Mouse (Mus musculus) spleen, postnatal 36 days (tissue): ENCODE data around the gene Dclk2.

ENCODE experiments used
- DNase-seq, 2 experiments: peaks; one replicate each; pipeline ENCODE4 v3.0.0; 2022; ENCODE audit warnings: low spot score in 2 of 2, mixed read lengths in 1 of 2

The Dclk2 gene

DNA sequence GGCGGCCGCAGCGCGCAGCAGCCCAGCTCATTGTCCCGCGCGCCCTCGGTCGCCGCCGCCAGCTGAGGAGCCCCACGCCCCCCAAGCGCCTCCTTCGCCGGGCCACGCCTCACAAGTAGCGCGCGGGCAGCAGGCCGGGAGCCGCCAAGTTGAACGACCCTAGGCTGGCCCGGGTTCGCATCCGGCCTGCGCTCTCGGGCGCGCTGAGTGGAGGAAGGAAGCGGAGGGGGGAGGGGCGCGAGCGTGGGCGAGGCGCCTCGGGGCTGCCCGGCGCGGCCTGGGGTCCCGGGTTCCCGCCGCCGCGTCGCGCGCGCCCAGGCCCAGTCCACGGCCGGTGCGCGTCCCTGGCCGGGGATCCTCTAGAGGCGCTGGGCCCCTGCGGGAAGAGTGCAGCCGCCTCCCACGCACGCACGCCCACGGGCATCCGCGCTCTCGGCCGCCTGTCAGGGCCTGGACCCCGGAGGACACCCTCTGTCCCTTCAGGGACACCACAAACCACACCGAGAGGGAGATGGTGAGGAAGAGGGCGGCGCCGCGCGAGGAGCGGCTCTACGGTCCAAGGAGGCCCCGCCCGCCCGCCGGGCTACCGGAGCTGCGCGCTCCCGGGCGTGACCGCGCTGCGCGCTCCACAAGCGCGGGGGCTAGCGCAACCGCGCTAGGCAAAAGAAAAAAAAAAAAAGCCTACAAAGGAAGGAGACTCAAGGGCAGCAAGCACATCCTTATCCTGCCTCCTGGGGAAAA lies at the start of gene Dclk2:
Dclk2 (minus strand) TSS at position 510 of the 741 bp plus-strand sequence.
- DNase-seq = peak; percentile 87 to 88

DNA sequence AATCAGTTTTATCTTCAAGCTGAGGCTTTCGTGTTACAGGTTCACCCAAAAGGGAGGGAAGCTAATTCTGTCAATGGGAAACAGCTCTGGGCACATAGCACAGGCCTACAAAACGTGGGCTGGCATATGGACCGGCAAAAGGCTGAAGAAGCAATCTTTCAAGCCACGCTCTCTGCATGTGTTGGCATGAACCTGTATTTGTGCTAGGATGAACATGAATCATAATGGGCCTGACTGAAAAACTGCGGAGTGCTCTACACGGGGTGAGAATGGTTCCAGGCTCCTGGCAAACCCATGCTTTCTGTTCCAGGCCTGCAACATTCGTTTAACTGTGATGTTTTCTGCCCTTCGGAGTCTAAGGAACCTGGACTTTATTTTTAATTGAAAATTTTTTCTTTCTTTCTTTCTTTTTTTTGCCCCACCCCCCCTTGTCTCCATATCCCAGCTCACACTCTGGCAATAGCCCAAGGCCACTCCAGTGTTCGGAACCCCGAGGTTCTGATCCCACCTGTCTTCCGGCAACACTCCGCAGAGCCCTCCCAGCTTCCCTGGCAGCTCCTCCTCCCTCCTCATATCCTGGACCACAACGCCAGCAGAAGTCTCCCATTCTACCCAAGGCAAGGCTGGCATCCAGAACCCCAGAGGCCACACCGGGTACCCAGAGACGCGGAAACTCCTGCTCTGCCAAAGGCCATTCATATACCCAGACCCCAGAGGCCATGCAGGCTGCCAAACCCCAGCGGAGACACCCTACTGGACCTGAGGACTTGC lies 42.2 kb upstream of the Dclk2 start:
- DNase-seq = no peak

DNA sequence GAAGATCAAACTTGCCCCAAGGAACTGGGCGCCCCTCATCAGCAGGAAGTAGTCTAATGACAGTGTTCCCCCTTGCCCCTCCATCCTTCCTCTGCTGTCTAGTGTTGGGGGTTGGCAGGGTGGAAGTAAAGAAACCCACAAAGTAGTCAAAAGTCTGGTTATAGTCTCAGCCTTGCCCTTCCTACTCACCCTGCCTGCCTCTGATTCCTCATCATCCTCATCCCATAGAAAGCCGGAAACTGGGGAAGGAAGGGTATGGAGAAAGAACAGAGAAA lies 40.7 kb upstream of the Dclk2 start:
- peak; percentile 17 to 23 for DNase-seq

DNA sequence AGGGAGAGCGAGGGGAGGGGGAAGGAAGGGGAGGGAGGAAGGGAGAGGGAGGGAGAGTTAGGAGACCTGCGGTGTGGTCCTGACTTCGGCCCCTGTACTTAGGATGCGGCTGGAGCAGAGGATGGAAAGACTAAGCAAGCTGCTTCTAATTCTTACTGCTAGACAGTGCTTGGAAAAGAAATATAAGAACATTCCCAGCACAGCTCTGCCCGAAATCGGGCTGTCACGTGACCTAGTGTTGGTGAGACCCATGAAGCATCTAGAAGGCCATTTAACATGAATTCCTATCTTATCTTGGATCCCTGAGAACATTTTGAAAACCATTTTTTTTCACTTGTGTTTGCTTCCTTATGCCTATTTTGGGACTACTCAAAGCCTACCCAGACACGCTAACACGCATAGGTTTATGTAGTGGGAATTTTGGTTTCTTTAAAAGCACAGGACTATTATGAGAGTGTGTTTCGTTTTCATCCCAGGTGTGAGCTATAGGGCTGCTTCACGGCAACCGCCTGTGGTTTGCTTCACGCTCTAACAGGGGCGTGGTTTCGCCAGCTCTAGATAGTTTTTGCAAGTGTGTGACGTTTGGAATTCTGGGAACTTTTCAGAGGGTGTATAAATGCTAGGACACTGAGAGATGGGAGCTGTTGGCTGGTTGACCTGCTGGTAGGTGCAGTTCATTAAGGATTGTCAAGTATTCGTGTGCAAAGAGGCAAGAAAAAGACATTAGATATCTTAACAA lies 40.2 kb upstream of the Dclk2 start:
- DNase-seq = no peak

DNA sequence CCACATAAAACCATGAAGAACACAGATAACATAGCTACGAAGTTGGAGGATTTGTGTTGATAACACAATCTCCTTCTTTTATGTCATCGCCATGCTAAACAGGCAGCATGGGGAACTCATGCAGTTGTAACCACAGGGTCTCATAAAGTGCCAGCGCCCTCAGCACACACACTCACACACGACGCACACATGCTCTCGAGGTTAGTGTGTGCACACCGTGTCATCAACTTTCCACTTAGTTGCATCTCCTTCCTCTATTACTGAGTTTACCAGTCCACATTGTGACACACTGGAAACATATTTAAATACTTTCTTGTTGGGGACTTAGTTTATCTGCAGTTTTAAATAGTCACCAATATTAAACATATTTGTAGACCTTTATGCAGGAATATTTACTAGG lies 38.4 kb upstream of the Dclk2 start:
- DNase-seq = peak; percentile 12 to 17

DNA sequence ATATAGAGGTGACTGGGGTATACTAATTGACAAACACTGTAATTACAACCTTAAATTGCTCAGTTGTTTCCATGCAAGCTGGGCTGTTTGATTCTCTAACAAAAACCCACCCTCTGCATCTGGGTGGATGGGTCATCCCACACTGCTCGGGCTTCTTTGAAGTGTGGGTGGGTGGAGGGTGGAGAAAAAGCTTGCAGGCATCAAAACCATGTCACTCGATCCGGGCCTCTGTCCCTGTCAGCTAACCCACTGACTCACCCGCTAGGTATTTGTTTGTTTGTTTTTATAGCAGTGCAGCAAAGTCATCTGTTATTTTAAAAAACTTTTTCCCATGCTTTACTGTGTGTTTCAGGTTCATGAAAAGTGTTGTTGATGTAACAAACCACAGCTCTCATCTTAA lies 34.7 kb upstream of the Dclk2 start:
- DNase-seq = no peak

DNA sequence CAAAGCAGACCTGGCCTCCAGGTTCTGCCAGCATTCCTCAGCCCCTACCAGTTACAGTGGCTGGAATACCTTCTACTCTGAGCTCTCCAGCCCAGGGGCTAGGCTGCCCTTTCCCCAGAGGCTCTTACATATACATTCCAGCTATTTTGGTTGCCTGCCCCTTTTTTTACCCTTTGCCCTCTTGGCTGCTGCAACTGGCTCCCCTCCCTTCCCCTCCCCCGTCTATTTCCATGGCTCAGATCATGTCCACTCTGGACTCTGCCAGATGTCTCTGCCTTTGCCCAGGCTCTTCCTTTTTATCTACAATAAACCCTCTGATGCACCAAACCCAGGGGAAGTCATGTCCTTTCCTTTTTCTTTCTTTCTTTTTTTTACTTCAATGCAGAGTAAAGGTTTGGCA lies 33.9 kb upstream of the Dclk2 start:
- DNase-seq = no peak

DNA sequence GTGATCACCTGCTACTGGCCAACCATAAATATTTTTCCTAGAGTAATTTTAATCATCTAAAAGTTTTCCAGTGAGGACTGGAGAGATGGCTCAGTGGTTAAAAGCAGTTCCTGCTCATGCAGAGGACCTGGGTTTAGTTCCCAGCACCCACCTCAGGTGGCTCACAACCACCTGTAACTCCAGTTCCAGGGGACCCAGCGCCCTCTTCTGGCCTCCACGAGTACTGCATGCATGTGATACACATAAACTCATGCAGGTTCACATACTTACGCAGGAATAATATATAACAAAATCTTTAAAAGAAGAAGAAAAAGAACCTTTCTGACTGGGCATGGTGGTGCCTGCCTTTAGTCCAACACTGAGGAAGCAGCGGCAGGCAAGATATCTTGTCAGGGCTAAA lies 33.2 kb upstream of the Dclk2 start:
- DNase-seq = no peak

DNA sequence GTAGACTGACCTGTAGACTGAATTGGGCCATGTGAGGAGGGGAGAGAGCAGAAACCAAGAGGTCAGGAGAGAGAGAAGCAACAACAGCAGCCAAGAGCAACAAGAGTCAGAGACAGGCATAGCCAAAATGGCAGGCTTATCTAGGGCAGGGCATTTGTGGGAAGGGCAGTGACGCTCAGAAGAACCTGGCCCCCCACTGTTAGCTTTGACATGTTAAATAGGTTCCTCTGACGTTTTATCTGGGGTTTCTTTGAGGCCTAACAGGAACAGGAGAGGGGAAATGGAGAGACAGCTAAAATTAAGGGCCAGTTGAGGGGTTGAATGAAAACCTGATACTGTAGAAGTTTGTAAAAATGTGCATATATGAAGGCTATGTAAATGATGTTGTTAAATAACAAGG lies 30.0 kb upstream of the Dclk2 start:
- DNase-seq = no peak

DNA sequence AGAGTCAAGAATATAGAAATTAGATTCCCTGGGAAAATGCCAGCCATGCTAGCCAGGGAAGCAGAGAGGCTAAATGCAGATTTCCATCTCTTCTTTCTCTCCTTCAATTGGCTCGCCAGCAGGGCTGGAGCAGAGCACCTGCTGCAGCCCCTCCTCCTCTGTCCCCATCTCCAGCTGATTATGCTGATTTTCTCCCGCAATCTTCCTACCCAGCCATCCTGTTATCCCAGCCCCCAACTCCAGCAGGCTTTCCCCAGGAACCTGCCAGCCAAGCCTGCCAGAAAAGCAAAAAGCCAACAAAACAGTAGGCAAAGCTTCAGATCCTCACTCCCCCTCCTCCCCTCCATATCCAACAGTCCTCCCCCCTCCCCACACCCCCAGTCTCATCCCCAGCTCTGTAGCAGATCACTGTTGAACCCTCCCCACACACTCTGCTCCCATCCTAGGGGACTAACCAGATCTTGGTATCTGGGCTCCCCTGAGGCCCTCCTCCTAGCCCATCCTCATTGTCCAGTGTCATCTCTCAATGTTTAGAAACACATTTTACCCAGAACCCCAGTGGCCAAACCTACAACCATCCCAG lies 15.7 kb upstream of the Dclk2 start:
- DNase-seq = no peak

DNA sequence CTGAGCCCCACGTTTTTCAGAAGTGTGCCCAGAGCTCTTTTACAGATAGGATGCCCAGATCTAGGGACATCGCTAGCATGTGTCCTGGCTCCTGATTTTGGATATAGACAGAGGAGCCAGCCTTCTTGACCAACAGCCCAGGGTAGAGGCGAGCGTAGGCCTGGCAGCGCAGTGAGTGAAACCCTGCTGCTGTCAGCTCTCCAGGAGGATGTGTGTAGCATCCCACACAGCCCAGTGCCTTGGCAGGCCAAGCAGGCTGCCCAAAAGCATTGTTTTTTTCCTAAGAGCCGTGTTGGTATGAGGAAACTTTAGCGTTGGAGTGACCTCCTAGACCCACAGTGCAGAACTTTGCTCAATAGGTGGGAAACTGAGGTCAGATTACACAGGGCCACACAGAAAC lies 12.8 kb upstream of the Dclk2 start:
- no peak for DNase-seq

DNA sequence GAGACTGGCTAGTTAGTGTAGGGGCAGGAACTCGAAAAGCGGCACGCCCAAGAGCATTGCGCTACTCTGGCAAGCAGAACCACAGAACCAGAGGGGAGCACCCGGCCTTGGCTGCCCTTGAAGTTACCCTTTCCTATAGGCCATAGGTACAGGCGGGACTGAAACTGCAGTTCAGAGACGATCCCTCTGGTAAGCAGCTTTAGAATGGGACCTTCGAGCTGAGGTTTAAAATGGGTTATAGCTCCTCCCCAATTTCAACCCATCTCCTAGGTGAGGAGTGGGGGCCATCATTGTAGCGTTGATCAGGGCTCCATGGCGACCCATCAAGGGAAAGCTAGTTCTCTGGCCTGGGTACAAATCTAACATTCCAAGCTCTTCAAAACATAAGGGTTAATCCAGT lies 3.0 kb upstream of the Dclk2 start:
- DNase-seq = no peak

DNA sequence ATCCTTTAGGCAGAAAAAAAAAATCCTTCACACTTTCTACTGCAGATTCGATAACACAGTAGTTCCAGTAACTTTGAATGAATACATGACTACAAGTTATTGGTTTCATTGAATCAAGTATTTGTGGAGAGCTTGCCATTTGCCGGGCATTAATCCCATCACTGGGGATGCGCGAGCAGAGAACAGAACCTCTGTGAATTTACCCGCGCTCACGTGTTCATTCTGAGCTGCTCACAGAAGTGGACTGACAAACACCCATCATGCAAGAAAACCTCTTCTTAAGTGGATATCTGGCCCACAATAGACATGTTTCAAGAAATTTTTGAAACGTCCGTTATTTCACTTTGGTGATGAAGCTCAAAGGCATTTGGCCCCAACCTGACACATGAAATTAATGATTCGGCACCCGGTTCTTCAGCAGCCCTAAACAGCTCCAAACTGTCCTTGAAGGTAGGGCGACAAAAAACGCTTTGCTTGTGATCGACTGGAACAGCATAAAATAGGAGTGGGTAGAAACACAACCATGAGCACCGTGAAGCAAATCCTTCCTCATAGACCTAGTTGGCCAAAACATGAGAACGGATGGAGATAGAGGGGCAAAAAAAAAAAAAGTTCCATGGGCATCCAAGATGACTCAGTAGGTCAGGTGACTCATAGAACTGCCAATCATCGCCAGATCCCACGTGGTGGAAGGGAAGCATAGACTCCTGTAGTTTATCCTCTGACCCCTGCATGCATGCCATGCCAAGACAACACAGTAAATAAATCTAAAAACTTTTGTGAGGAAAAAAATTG lies 726 bp upstream of the Dclk2 start:
- no peak for DNase-seq

DNA sequence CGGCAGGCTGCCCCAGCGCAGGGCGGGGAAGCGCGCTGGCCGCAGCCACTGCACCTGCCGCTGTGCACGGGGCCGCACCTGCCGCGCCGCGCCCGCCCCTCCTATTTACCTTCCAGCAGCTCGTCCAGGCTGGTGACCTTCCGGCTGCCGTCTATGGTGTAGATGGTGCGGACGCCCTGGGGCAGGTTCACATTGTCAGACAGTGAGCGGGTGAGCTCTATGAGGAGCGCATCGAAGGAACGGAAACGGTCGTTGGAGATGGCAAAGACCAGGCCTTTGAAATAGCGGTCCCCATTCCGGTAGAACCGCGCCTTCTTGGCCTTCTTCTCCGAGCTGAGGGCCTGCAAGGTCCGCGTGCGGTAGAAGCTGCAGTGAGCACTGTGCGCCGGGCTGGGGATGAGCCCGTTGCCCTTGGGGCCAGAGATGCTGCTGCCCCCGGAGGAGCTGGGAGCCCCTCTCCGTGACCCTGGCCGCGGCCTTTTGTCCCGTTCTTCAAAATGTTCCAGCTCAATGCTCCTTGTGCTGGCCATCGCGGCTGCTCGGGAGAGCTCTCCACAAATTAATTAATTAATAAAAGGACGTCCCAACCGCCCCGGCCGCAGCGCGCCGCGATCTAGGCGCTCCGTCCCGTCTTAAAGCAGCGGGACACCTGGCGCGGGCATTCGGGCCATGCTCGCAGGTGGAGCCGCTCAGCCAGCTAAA lies 860 bp downstream of the Dclk2 start:
- peak; percentile 19 to 24 for DNase-seq

DNA sequence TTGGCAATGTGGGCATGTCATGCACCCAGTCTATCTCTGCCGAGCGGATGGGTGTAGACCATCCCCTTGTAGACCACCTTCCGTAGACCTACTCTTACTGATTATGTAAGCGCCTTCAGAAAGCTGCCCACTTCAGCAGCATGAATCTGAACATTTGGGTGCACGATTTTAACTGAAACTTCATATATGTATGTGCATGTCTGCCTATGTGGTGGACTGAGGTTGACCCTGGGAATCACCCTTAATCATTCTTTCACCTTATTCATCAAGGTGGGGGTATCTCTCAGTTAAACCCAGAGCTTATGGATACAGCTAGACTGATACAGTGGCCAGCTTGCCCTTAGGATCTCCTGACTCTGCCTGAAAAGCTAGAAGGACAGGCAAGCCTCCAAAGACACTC lies 3.6 kb downstream of the Dclk2 start:
- DNase-seq = no peak

DNA sequence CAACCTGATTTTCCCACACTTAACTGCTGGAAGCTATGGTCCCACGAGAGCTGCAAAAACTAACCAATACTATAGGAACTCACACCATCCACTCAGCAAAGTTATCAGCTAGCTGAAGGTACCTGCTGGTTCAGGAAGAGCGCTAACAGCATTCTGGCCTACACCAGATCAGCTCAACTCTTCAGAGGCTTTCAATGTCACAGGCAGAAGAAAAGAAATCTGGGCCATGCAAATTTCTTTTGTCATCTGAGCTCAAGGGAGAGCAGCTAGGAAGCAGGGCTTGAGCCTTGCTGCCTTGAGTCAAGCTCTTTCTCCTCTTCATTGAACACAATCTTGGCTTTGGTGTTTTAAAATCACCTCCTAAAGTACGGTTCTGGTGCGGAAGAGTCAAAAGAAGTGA lies 4.0 kb downstream of the Dclk2 start:
- DNase-seq = no peak

DNA sequence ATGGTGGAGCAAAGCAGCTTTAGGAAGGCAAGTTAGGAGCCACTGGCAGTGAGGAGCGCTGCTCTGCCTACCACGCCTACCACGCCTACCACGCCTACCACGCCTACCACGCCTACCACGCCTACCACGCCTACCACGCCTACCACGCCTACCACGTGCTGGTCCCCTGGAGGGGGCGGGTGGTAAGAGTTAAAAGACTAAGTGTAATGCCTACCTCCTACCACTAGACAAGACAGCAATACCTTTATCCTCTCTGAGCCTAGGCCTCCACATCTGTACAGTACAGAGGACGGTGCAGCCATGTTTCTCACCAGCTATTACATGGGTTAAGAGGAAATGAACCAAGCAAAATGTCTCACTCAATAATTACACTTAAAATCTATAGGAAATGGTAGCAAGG lies 5.4 kb downstream of the Dclk2 start:
- DNase-seq = no peak

DNA sequence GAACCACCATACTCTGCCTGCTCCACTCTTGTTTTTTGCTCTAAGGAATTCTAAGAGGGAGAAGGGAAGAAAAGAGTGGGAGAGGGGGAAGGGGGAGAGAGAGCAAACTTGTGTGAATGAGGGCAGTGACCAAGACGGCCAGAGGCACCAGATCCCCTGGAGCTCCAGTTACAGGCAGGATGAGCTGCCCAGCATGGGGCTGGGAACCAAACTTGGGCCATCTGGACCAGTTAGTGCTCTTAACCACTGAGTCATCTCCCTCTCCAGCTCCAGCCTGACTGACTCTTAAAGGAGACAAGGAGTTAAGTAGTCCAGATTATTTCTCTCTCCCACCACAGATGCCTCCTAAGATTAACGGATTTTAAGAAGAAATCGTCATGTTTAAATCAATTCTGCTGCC lies 6.3 kb downstream of the Dclk2 start:
- no peak for DNase-seq

DNA sequence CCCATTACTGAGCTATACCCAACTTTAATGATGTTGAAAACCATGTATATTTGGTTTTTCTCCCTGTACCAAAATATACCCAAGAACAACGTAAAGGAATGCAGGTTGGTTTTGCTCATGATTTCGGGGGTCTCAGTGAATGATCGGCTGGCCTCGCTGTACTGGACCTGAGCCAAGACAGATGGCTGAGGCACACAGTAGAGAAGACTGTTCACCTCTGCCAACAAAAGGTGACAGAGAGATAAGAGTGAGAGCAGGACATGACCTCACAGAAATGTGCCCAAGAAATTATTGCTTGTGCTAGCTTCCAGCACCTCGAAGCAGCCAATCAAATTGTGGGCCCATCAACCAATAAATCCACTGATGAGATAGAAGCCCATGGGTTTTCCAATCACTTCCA lies 22.3 kb downstream of the Dclk2 start:
- DNase-seq = no peak

DNA sequence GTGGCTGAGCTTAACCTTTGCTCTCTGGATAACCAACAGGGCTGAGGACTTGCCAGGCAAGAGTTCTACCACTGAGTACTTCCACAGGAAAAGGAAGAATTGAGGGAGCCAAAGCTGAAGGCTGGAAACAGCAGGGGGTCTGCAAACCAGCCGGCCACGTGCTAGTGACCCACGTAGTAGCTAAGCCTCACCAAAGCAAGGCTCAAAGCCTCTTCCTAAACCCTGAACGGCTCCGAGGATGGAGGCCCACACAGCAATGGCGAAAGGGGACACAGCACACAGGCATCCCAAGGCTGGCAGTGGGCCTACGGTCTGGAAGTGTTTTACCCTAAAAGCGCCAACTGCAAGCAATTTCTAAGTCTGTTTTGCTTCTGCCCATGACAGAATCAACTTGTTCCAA lies 23.1 kb downstream of the Dclk2 start:
- no peak for DNase-seq

DNA sequence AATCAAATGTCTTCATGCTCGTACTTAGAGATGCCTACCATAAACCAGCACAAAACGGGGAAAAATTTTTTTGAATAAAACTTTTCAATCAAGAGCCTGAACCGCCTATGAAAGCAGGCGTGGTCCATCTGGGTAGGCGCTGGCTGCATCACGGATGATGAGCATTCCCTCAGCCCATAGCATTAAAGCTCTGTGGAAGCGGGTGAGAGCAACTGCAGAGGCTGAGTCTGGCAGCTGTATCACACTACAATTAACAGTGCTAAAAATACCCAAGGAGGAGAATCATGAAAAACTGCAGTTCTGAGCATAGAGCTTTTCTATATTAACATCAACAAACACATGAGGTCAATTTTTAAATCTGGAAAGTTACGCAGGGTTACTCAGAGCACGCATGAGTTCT lies 23.6 kb downstream of the Dclk2 start:
- no peak for DNase-seq
